Comparison of ENCODE assay signal across 8 mouse cellular contexts in genomic region chr17:24205908-24206361, GRCm38 (mm10). TPM values are rescaled to one million over a fixed set of nuclear protein-coding genes. Genes with fewer than 3 reads are reported as not detected.
DNase-seq lines count a peak whose midpoint lies in the region; ATAC-seq and TF ChIP-seq lines count a peak whose summit lies in the region.

No protein-coding gene starts in this region.

- POLR2A ChIA-PET in Patski (lab: Charles Lee): no interaction called here

- peak overlapping the region; percentile 75 for H3K9ac ChIP-seq in forebrain, embryonic 12.5 days
- peak overlapping the region; percentile 70 for H3K9ac ChIP-seq in intestine, embryonic 16.5 days (ENCODE audit: low read depth, low read length)
- H3K9ac ChIP-seq in lung, embryonic 15.5 days: peak overlapping the region; percentile 76; the same call in 1 of the 2 replicates
- peak overlapping the region; percentile 64; the same call in 1 of the 2 replicates for H3K9ac ChIP-seq in stomach, embryonic 14.5 days (replicated peaks; ENCODE audit: low read depth, low read length)

- DNase-seq in kidney, adult 2 months: peak; percentile 57
- DNase-seq in kidney, adult 11 months: no peak
- DNase-seq in Patski (ENCODE audit: low read depth, low spot score): no peak
- no peak for DNase-seq in ovary, postnatal 10 days (ENCODE audit: low spot score)

- peaks cover 4% of the 10 kb centered on the region; the same call in 1 of the 2 replicates for H3K4me1 ChIP-seq in kidney, adult 2 months (ENCODE audit: control insufficient read depth, insufficient read depth, low read length)
- H3K4me1 ChIP-seq in forebrain, embryonic 12.5 days: peaks cover 84% of the 10 kb centered on the region
- H3K4me1 ChIP-seq in intestine, embryonic 16.5 days (ENCODE audit: control insufficient read depth, insufficient read depth, low read length): peaks cover 84% of the 10 kb centered on the region
- H3K4me1 ChIP-seq in lung, embryonic 15.5 days: peaks cover 65% of the 10 kb centered on the region
- H3K4me1 ChIP-seq in stomach, embryonic 14.5 days (ENCODE audit: control insufficient read depth, insufficient read depth, low read length): peaks cover 60% of the 10 kb centered on the region

- TF ChIP-seq CTCF in kidney, adult 2 months (conservative IDR thresholded peaks at IDR 0.05; ENCODE audit: insufficient read depth, insufficient read length, low read depth, low read length): no peak
- no peak for TF ChIP-seq CTCF in Patski (IDR thresholded peaks at IDR 0.05)

- H3K4me2 ChIP-seq in forebrain, embryonic 12.5 days: peak overlapping the region; percentile 92
- peak overlapping the region; percentile 97 for H3K4me2 ChIP-seq in intestine, embryonic 16.5 days (ENCODE audit: low read depth, low read length)
- peak overlapping the region; percentile 98 for H3K4me2 ChIP-seq in lung, embryonic 15.5 days
- peak overlapping the region; percentile 89 for H3K4me2 ChIP-seq in stomach, embryonic 14.5 days (replicated peaks; ENCODE audit: low read depth, low read length)

- in situ Hi-C loops in Patski (cut with MboI; ENCODE audit: low pct_unique_long_range_greater_than_20kb): no loop called here

- no peaks in the 10 kb centered on the region for H3K27me3 ChIP-seq in kidney, adult 2 months (replicated peaks; ENCODE audit: control insufficient read depth, insufficient read depth, low read length)
- H3K27me3 ChIP-seq in Patski: no peaks in the 10 kb centered on the region
- H3K27me3 ChIP-seq in forebrain, embryonic 12.5 days: peaks cover 44% of the 10 kb centered on the region
- peaks cover 10% of the 10 kb centered on the region; the same call in 1 of the 2 replicates for H3K27me3 ChIP-seq in intestine, embryonic 16.5 days (replicated peaks; ENCODE audit: control insufficient read depth, insufficient read depth, low read length)
- H3K27me3 ChIP-seq in lung, embryonic 15.5 days: peaks cover 25% of the 10 kb centered on the region
- no peaks in the 10 kb centered on the region for H3K27me3 ChIP-seq in stomach, embryonic 14.5 days (ENCODE audit: control insufficient read depth, insufficient read depth, low read length)

- CTCF ChIA-PET in Patski (lab: Charles Lee): interaction anchor here (1.0 to 2.5 kb wide), 2 partner anchors 10 to 18 kb away, joined by 3 to 8 read pairs; no protein-coding TSS in a partner anchor

- peak; percentile 6 for ATAC-seq in Patski
- ATAC-seq in forebrain, embryonic 12.5 days (ENCODE audit: low FRiP score): peak; percentile 47
- 0 out of 2 replicates have a peak, but pooled peaks have one; percentile 1 for ATAC-seq in intestine, embryonic 16.5 days
- ATAC-seq in lung, embryonic 15.5 days (ENCODE audit: borderline replicate concordance, extremely low read depth, low FRiP score, low TSS enrichment): peak; percentile 17; the same call in 1 of the 2 replicates
- peak; percentile 14 for ATAC-seq in stomach, embryonic 14.5 days (ENCODE audit: insufficient number of reproducible peaks, insufficient read depth, low FRiP score, low read depth)

- 7% methylated on average over 15 of the region's 15 CpGs for WGBS in kidney, adult 2 months
- WGBS in forebrain, embryonic 12.5 days: 8% methylated on average over 15 of the region's 15 CpGs
- WGBS in intestine, embryonic 16.5 days: 8% methylated on average over 15 of the region's 15 CpGs
- 8% methylated on average over 15 of the region's 15 CpGs for WGBS in lung, embryonic 15.5 days
- 8% methylated on average over 15 of the region's 15 CpGs for WGBS in stomach, embryonic 14.5 days

- H3K9me3 ChIP-seq in forebrain, embryonic 12.5 days: no peaks in the 10 kb centered on the region
- H3K9me3 ChIP-seq in intestine, embryonic 16.5 days (ENCODE audit: control insufficient read depth, low read length): no peaks in the 10 kb centered on the region
- H3K9me3 ChIP-seq in lung, embryonic 15.5 days: no peaks in the 10 kb centered on the region
- H3K9me3 ChIP-seq in stomach, embryonic 14.5 days (ENCODE audit: control insufficient read depth, low read depth, low read length): no peaks in the 10 kb centered on the region

- no peaks in the 10 kb centered on the region for H3K36me3 ChIP-seq in kidney, adult 2 months (ENCODE audit: control insufficient read depth, insufficient read depth, low read length)
- no peaks in the 10 kb centered on the region for H3K36me3 ChIP-seq in forebrain, embryonic 12.5 days (replicated peaks)
- no peaks in the 10 kb centered on the region for H3K36me3 ChIP-seq in intestine, embryonic 16.5 days (ENCODE audit: control insufficient read depth, insufficient read depth, low read length)
- H3K36me3 ChIP-seq in lung, embryonic 15.5 days: no peaks in the 10 kb centered on the region
- no peaks in the 10 kb centered on the region for H3K36me3 ChIP-seq in stomach, embryonic 14.5 days (ENCODE audit: control insufficient read depth, insufficient read depth, low read length)

- peak overlapping the region; percentile 54 for H3K4me3 ChIP-seq in kidney, adult 2 months (ENCODE audit: insufficient read depth, low read depth, low read length)
- H3K4me3 ChIP-seq in forebrain, embryonic 12.5 days (replicated peaks): peak overlapping the region; percentile 64
- peak overlapping the region; percentile 66 for H3K4me3 ChIP-seq in intestine, embryonic 16.5 days (ENCODE audit: low read length)
- peak overlapping the region; percentile 75 for H3K4me3 ChIP-seq in lung, embryonic 15.5 days
- peak overlapping the region; percentile 59 for H3K4me3 ChIP-seq in stomach, embryonic 14.5 days (ENCODE audit: low read depth, low read length)

- H3K27ac ChIP-seq in kidney, adult 2 months (ENCODE audit: insufficient read depth, low read depth, low read length): no peak overlapping the region
- H3K27ac ChIP-seq in forebrain, embryonic 12.5 days: peak overlapping the region; percentile 69; the same call in 1 of the 2 replicates
- peak overlapping the region; percentile 42 for H3K27ac ChIP-seq in intestine, embryonic 16.5 days (ENCODE audit: low read length)
- H3K27ac ChIP-seq in lung, embryonic 15.5 days: peak overlapping the region; percentile 59
- peak overlapping the region; percentile 35; the same call in 1 of the 2 replicates for H3K27ac ChIP-seq in stomach, embryonic 14.5 days (ENCODE audit: low read length)

- no peak for TF ChIP-seq POLR2A in kidney, adult 2 months (IDR thresholded peaks at IDR 0.05; ENCODE audit: low read depth, low read length)

RNA-seq across cellular contexts. Expression of gene Tbc1d24, which starts 0.6 kb away (rescaled TPM):
- polyA plus RNA-seq in kidney, adult 2 months (2012; rRNA removed): 14.4 and 15.0 TPM in 2 replicates
- polyA plus RNA-seq in Patski (2021): 9.2 TPM
- 8.5 and 10.8 TPM in 2 replicates for polyA plus RNA-seq in forebrain, embryonic 12.5 days (2016; fragmentation: Nextera tagmentation; extraction: Ambion mirVana)
- 5.5 and 6.1 TPM in 2 replicates for polyA plus RNA-seq in intestine, embryonic 16.5 days (2015; fragmentation: Nextera tagmentation; extraction: Ambion mirVana)
- 4.7 and 5.4 TPM in 2 replicates for polyA plus RNA-seq in lung, embryonic 15.5 days (2015; fragmentation: Nextera tagmentation; extraction: Ambion mirVana)
- polyA plus RNA-seq in stomach, embryonic 14.5 days (2014; fragmentation: Nextera tagmentation; extraction: Ambion mirVana): 6.3 and 8.3 TPM in 2 replicates

RNA-seq across cellular contexts. Expression of gene Ntn3, which starts 3.4 kb away (rescaled TPM):
- 0.72 and 1.2 TPM in 2 replicates for polyA plus RNA-seq in kidney, adult 2 months (2012; rRNA removed)
- polyA plus RNA-seq in Patski (2021): 0.08 TPM
- polyA plus RNA-seq in forebrain, embryonic 12.5 days (2016; fragmentation: Nextera tagmentation; extraction: Ambion mirVana): 4.3 and 5.2 TPM in 2 replicates
- polyA plus RNA-seq in intestine, embryonic 16.5 days (2015; fragmentation: Nextera tagmentation; extraction: Ambion mirVana): 3.1 and 3.5 TPM in 2 replicates
- polyA plus RNA-seq in lung, embryonic 15.5 days (2015; fragmentation: Nextera tagmentation; extraction: Ambion mirVana): 6.1 and 6.7 TPM in 2 replicates
- 10.2 and 10.4 TPM in 2 replicates for polyA plus RNA-seq in stomach, embryonic 14.5 days (2014; fragmentation: Nextera tagmentation; extraction: Ambion mirVana)

RNA-seq across cellular contexts. Expression of gene Tedc2, which starts 14.7 kb away (rescaled TPM):
- polyA plus RNA-seq in kidney, adult 2 months (2012; rRNA removed): 4.6 and 5.2 TPM in 2 replicates
- polyA plus RNA-seq in Patski (2021): 8.6 TPM
- polyA plus RNA-seq in forebrain, embryonic 12.5 days (2016; fragmentation: Nextera tagmentation; extraction: Ambion mirVana): 15.3 and 16.7 TPM in 2 replicates
- polyA plus RNA-seq in intestine, embryonic 16.5 days (2015; fragmentation: Nextera tagmentation; extraction: Ambion mirVana): 8.7 TPM in 2 replicates
- 11.5 and 12.4 TPM in 2 replicates for polyA plus RNA-seq in lung, embryonic 15.5 days (2015; fragmentation: Nextera tagmentation; extraction: Ambion mirVana)
- polyA plus RNA-seq in stomach, embryonic 14.5 days (2014; fragmentation: Nextera tagmentation; extraction: Ambion mirVana): 11.9 and 12.3 TPM in 2 replicates

RNA-seq across cellular contexts. Expression of gene Atp6v0c, which starts 36.4 kb away (rescaled TPM):
- polyA plus RNA-seq in kidney, adult 2 months (2012; rRNA removed): 2,489 and 2,561 TPM in 2 replicates
- polyA plus RNA-seq in Patski (2021): 426 TPM
- polyA plus RNA-seq in forebrain, embryonic 12.5 days (2016; fragmentation: Nextera tagmentation; extraction: Ambion mirVana): 461 and 463 TPM in 2 replicates
- 783 and 890 TPM in 2 replicates for polyA plus RNA-seq in intestine, embryonic 16.5 days (2015; fragmentation: Nextera tagmentation; extraction: Ambion mirVana)
- polyA plus RNA-seq in lung, embryonic 15.5 days (2015; fragmentation: Nextera tagmentation; extraction: Ambion mirVana): 447 and 455 TPM in 2 replicates
- 506 and 549 TPM in 2 replicates for polyA plus RNA-seq in stomach, embryonic 14.5 days (2014; fragmentation: Nextera tagmentation; extraction: Ambion mirVana)

RNA-seq across cellular contexts. Expression of gene Amdhd2, which starts 42.4 kb away (rescaled TPM):
- 124 and 136 TPM in 2 replicates for polyA plus RNA-seq in kidney, adult 2 months (2012; rRNA removed)
- 69.3 TPM for polyA plus RNA-seq in Patski (2021)
- 31.1 and 32.6 TPM in 2 replicates for polyA plus RNA-seq in forebrain, embryonic 12.5 days (2016; fragmentation: Nextera tagmentation; extraction: Ambion mirVana)
- polyA plus RNA-seq in intestine, embryonic 16.5 days (2015; fragmentation: Nextera tagmentation; extraction: Ambion mirVana): 58.9 and 75.9 TPM in 2 replicates
- polyA plus RNA-seq in lung, embryonic 15.5 days (2015; fragmentation: Nextera tagmentation; extraction: Ambion mirVana): 33.2 and 34.5 TPM in 2 replicates
- polyA plus RNA-seq in stomach, embryonic 14.5 days (2014; fragmentation: Nextera tagmentation; extraction: Ambion mirVana): 28.2 and 29.7 TPM in 2 replicates
